Mouse (Mus musculus) small intestine, adult 2 months (tissue): ENCODE measurements around the gene Pcx.

Experiments used
- CTCF ChIP-seq: fragments of 200-500 bp; IDR thresholded peaks from 2 replicates; pipeline ENCODE4 v1.5.1; 2012; ENCODE audit warnings: low read depth, mild to moderate bottlenecking, control low read depth, inconsistent platforms, low read length, moderate library complexity, mixed read lengths; ENCODE audit not compliant: insufficient replicate concordance, insufficient read length; ENCODE audit errors: extremely low read depth
- POLR2A ChIP-seq: fragments of 200-500 bp; IDR thresholded peaks from 2 replicates; pipeline ENCODE4 v1.6.1; 2012; ENCODE audit warnings: low read depth, mild to moderate bottlenecking, control low read depth, inconsistent platforms, low read length, moderate library complexity

GRCm38 (mm10) chr19:4602459-4602858, 92.2 kb downstream of the Pcx start:
- TF ChIP-seq POLR2A (no peak), CTCF (no peak)
